Mouse (Mus musculus): ENCODE results near the gene Idh3a.

DNA sequence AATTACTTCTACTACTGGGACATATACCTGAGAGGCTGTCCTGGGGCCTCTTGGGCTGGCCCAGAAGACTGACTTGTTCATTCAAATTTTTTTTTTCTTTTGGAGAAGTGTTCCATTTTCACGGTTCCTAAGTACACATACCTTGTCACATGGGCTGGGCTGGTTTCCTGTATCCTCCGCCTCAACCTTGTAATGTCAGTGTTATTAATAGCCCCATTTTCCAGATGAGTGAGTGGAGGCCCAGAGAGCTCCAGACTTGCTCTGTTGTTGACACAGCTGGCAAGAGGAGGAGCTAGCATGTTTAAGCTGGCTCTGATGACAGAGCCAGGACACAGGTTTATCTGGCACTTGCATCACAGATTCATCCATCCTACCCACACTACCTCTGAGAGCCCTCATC lies 61.3 kb downstream of the Idh3a start:
- TF ChIP-seq CTCF (IDR thresholded peaks at IDR 0.05; ENCODE audit: control insufficient read depth, insufficient read depth, insufficient replicate concordance, low read depth, low read length) (no peak), POLR2A (IDR thresholded peaks at IDR 0.05; ENCODE audit: control insufficient read depth, low read depth, low read length) (no peak)

All from testis, adult 2 months (tissue).